Mouse (Mus musculus) lung, adult 2 months (tissue): ENCODE measurements around the gene Spag6. TPM values are rescaled to one million over a fixed set of nuclear protein-coding genes. Genes with fewer than 3 reads are reported as not detected.

Experiments
- DNase-seq: peaks from one replicate; pipeline ENCODE4 v3.0.0; 2022
- H3K4me1 ChIP-seq: fragments of 200-500 bp; 2 replicates; pipeline ENCODE4 v1.6.1; 2011; ENCODE audit warnings: low read length; ENCODE audit not compliant: control insufficient read depth, insufficient read depth
- H3K4me3 ChIP-seq: fragments of 200-500 bp; replicated peaks from 2 replicates; pipeline ENCODE3; 2011; ENCODE audit warnings: low read depth, mild to moderate bottlenecking, control low read depth, low read length; ENCODE audit errors: extremely low read depth
- CTCF ChIP-seq: fragments of 200-500 bp; IDR thresholded peaks from 2 replicates; pipeline ENCODE4 v1.5.1; 2011; ENCODE audit warnings: mild to moderate bottlenecking, low read length, control low read depth; ENCODE audit not compliant: insufficient read depth
- POLR2A ChIP-seq: fragments of 200-500 bp; IDR thresholded peaks from 2 replicates; pipeline ENCODE4 v1.6.1; 2011; ENCODE audit warnings: low read depth, mild to moderate bottlenecking, control low read depth, low read length, borderline replicate concordance; ENCODE audit errors: extremely low read depth
- WGBS: fragments of 180-500 bp; shearing (Covaris S2); methylation state at CpG from one replicate; pipeline ENCODE4 v1.1.7; 2018; 5-methylcytosine and 5-hydroxymethylcytosine counted together
- polyA plus RNA-seq: library from polyadenylated mRNA; depleted of rRNA; stranded (reverse); fragments of >200 nt; gene quantifications from 2 replicates; pipeline ENCODE4 v1.2.3, GENCODE M21; 2012

The Spag6 gene
- polyA plus RNA-seq, 1 experiment: 0.46 TPM

DNA sequence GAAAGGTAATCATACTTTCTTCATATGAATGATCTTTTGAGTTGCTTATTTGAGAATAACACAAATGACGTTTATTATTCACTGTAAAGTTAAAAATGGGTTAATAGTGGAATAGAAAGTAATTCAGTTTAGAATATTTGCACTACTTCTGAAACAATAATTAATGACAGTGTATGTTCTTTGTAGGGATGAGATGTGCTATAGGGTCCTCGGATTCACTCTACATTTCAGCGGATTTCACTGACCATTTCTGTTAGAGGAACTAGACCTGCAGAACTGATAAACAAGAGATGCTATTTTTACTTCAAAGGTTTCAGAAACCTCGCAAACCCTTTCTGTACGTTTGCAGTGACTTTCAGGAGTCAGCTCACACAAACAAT, 351 bp upstream of the Spag6 start:
- DNase-seq: no peak
- Histone ChIP-seq H3K4me1 (peaks cover 9% of the 10 kb centered on the region; the same call in 1 of the 2 replicates), H3K4me3 (peak overlapping the region; percentile 79)
- TF ChIP-seq CTCF: no peak
- no peak for TF ChIP-seq POLR2A
- 2% methylated on average over 5 of the region's 5 CpGs for WGBS

DNA sequence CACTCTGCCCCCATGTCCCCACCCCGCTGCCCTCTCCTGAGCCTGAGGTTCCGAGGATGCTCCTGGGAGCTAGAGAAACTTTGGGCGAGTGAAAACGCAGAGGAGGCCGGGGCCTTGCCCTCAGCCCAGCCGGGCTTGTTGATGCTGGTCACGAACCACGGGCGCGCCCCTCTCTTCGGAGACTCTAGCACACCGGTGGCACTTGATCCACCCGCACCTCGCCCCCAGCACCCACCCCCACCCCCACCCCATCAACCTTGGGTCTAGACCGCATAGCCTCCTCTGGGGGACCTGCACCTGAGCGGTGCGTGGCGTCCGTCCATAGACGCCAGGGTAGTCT, 749 bp downstream of the Spag6 start:
- H3K4me3 ChIP-seq: peak overlapping the region; percentile 79
- H3K4me1 ChIP-seq: peaks cover 5% of the 10 kb centered on the region; the same call in 1 of the 2 replicates
- TF ChIP-seq CTCF: no peak
- no peak for TF ChIP-seq POLR2A
- WGBS: 3% methylated on average over 20 of the region's 20 CpGs
- no peak for DNase-seq

DNA sequence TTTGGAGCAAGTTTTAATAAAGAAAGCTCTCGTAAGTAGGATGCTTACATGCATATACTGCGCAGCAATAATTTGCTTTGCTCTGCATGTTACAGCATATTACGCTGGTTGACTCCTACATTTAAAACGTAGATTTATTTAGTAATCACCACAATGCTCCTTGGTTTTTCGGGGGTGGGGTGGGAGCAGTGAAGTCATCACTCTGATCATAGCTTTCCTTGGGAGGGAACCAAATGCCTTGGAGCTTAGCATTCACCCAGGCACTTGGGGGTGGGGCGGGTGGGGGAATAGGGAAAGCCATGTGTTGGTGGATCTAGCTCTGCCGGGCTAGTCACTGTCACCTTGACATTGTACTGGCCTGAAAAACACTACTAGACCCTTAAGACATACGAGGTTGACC, 1.3 kb downstream of the Spag6 start:
- no peak for DNase-seq
- H3K4me3 ChIP-seq: no peak overlapping the region
- peaks cover 5% of the 10 kb centered on the region; the same call in 1 of the 2 replicates for H3K4me1 ChIP-seq
- TF ChIP-seq POLR2A (no peak), CTCF (no peak)
- 30% methylated on average over 8 of the region's 8 CpGs for WGBS

DNA sequence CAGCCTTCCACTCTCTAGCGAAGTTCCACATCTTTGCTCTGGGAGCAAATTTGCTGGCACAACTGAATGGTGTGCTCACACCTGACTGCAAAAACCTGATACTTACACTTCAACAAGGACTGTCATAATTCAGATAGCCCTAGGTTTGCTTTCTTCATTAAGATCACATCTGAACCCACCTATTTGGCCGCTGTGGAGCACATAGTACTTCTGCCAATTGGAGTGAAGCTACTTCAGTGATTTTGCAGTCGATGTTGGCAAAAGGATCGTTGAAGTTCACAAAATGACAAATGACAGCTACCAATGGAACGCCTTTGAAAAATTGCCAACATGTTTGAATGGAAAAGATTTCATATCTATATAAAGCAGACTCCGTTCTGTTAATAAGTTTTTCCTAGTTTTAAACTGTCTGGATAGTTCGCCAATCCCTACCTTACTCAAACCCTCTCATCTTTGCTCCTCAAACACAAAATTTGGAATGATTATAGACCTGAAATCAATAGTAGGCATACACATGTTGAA, 1.9 kb downstream of the Spag6 start:
- peaks cover 5% of the 10 kb centered on the region; the same call in 1 of the 2 replicates for H3K4me1 ChIP-seq
- DNase-seq: no peak
- no peak overlapping the region for H3K4me3 ChIP-seq
- no peak for TF ChIP-seq POLR2A
- TF ChIP-seq CTCF: no peak
- 32% methylated on average over 7 of the region's 7 CpGs for WGBS

DNA sequence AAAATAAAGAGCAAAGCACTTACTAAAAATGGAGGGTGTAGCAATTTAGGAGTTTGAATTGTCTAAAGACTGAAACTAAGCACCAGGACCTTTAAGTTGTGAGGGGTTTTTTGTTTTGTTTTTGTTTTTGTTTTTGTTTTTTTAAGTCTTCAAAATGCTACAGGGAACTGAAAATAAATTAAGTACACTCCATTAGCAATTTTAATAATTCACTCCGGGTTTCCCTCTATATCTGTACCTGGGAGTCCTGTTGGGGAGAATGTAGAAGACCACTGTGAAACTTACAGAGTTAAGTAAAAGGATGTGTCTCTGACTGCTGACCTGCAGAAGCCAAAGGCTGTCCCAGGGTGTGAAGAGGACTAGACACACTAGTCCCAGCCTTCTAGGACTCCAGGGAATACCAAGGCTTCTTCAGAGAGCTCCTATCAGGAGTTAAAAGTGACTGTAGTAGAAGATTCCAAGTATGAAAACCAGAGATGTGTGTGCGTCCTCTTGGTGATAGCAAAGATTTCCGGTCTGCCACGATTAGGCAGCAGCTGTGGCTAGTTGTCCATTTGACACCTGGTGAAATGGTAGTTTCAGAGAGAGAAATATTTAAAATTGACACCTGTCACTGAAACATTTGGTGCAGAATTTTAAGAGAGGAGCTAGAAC, 3.9 kb downstream of the Spag6 start:
- TF ChIP-seq CTCF (no peak), POLR2A (no peak)
- peaks cover 5% of the 10 kb centered on the region; the same call in 1 of the 2 replicates for H3K4me1 ChIP-seq
- no peak for DNase-seq
- H3K4me3 ChIP-seq: no peak overlapping the region
- WGBS: 8% methylated on average over 4 of the region's 4 CpGs

DNA sequence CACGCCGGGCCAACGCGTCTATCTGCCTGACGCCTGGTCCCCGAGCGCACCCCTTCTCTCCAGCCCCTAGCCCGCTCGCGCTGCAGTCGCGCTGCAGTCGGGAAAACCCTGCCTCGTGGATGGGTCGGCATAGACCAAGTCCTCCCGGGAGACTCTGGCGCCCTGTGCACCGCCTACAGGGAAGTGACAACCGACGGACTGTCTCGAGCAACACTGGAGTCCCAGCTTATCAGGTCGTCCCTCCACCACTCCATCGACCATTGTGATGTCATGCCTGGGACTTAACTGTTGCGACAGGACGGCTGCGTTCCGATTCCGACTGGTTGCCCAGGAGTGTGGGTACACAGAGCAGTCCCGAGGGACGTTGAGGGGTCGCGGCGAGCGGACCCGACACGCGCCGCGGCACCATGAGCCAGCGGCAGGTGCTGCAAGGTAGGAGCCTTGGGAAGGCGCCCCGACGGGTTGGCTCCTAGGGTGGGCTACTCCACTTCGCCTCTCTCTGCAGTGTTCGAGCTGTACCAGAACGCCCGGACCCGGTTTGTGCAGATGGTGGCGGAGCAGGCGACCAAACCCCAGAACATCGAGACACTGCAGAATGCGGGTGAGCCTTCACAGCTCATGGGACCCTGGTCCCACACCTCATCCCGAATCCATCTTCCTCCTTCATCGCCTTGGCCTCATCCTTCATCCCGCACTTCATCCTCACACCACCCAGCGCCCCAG, 5.0 kb downstream of the Spag6 start:
- 0 out of 2 replicates have a peak, but pooled peaks cover 2% of the 10 kb centered on the region for H3K4me1 ChIP-seq
- no peak overlapping the region for H3K4me3 ChIP-seq
- no peak for TF ChIP-seq CTCF
- TF ChIP-seq POLR2A: no peak
- 3% methylated on average over 56 of the region's 56 CpGs for WGBS
- DNase-seq: peak; percentile 36

DNA sequence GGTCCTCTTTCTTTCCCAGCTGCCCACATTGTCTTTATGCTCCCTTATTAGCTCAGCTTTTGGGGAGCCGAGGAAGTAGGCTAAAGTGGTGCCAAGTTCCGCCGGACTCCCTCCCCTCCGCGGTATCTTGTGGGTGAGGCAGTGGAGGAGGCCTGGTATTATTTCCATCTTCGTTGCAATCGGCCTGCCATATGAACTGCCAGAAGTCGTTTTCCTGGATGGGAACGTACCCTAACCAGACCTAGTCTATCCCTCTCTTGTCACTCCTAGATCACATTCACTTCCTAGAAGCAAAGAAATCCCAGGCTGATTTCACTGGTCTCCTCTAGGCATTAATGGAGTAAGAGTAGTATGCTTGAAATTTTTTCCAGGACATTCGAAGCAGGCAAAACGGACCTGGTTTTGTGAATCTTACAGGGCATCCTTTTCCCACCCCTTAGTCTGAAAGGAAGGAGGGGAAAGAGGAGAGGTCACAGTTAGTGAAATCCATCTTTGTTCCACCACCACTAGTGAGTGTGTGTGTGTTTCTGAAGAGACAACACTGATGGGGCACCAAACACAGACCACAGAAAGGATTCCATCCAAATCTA, 5.7 kb downstream of the Spag6 start:
- TF ChIP-seq CTCF (no peak), POLR2A (no peak)

DNA sequence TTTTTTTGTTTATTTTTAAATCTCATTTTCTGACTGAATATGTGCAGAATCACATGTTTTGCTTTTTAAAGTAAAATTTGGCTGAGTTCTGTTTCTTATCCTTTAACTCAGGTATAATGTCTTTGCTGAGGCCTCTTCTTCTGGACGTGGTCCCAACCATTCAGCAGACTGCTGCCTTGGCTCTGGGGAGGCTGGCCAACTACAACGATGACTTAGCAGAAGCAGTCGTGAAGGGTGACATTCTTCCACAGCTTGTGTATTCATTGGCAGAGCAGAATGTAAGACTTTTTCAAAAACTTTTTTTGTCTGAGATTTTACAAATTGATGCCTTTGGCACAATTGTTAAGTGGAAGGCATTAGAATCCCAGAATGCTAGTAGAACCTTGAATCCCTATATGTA, 16.5 kb downstream of the Spag6 start:
- WGBS: 51% methylated on average over 3 of the region's 3 CpGs

More for the DNA sequence above, 5.7 kb downstream of the Spag6 start:
- WGBS: 5% methylated on average over 11 of the region's 11 CpGs
- Histone ChIP-seq H3K4me3 (no peak overlapping the region), H3K4me1 (0 out of 2 replicates have a peak, but pooled peaks cover 2% of the 10 kb centered on the region)
- no peak for DNase-seq

DNA sequence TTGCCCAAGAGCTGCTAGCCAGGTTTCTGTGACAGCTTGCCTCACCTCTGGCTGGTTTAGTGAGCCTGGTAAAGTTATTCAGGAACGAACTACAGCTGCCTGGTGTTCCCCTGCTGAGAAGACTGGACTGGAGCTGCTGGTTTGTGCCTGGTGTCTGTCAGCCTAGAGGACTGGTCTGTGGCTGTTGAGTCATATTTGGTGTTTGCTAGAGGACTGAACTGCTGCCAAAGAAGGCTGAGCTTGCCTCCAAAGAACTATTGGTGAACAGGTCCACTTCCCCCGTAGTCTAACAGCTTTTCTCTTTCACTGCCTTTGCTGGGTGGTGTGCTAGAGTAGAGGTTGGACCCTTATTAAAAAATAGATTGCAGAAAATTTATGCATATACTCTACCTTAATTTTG, 19.2 kb downstream of the Spag6 start:
- 68% methylated on average over 2 of the region's 2 CpGs for WGBS
- no peak for TF ChIP-seq CTCF
- TF ChIP-seq POLR2A: no peak
- Histone ChIP-seq H3K4me1 (no peaks in the 10 kb centered on the region), H3K4me3 (no peak overlapping the region)
- DNase-seq: no peak

More for the DNA sequence above, 16.5 kb downstream of the Spag6 start:
- Histone ChIP-seq H3K4me3 (no peak overlapping the region), H3K4me1 (no peaks in the 10 kb centered on the region)
- TF ChIP-seq POLR2A (no peak), CTCF (no peak)
- no peak for DNase-seq
